Mouse (Mus musculus) hindbrain, embryonic 11.5 days (tissue): ENCODE results near the gene H2al1a. TPM values are rescaled to one million over a fixed set of nuclear protein-coding genes. Genes with fewer than 3 reads are reported as not detected.
A peak's percentile ranks its signal among the peaks of the same experiment; 100 is the strongest.
"Not testable (repeated sequence)": the region's sequence is repeated elsewhere in the genome, so short reads cannot be mapped to it uniquely, and the experiment has no call there.

Experiments
- ATAC-seq: fragments of 200-750 bp; cut with Nextera tagmentation; 2 replicates; pipeline ENCODE4 v1.8.0; 2017; ENCODE audit warnings: mild to moderate bottlenecking, moderate TSS enrichment, moderate library complexity; ENCODE audit not compliant: low FRiP score
- DNase-seq: peaks from one replicate; pipeline ENCODE4 v3.0.0-alpha.2; 2015; ENCODE audit warnings: low spot score
- H3K27ac ChIP-seq: fragments of 300-500 bp; sonication (generic); 2 replicates; pipeline ENCODE4 v1.5.1; 2014; ENCODE audit warnings: mild to moderate bottlenecking, low read depth, low read length
- H3K27me3 ChIP-seq: fragments of 300-500 bp; sonication (generic); 2 replicates; pipeline ENCODE4 v1.6.1; 2014; ENCODE audit warnings: mild to moderate bottlenecking, low read length, moderate library complexity, mixed read lengths; ENCODE audit not compliant: control insufficient read depth, insufficient read depth
- H3K36me3 ChIP-seq: fragments of 300-500 bp; sonication (generic); 2 replicates; pipeline ENCODE4 v1.6.1; 2014; ENCODE audit warnings: mild to moderate bottlenecking, low read length, moderate library complexity, mixed read lengths; ENCODE audit not compliant: control insufficient read depth, insufficient read depth
- H3K4me1 ChIP-seq: fragments of 300-500 bp; sonication (generic); replicated peaks from 2 replicates; pipeline ENCODE4 v1.6.1; 2014; ENCODE audit warnings: low read length, mixed read lengths; ENCODE audit not compliant: control insufficient read depth, insufficient read depth
- H3K4me2 ChIP-seq: fragments of 300-500 bp; sonication (generic); replicated peaks from 2 replicates; pipeline ENCODE4 v1.6.1; 2014; ENCODE audit warnings: mild to moderate bottlenecking, low read depth, low read length
- H3K4me3 ChIP-seq: fragments of 300-500 bp; sonication (generic); 2 replicates; pipeline ENCODE4 v1.5.1; 2014; ENCODE audit warnings: low read depth, low read length
- H3K9ac ChIP-seq: fragments of 300-500 bp; sonication (generic); 2 replicates; pipeline ENCODE4 v1.6.1; 2014; ENCODE audit warnings: low read depth, low read length
- H3K9me3 ChIP-seq: fragments of 300-500 bp; sonication (generic); 2 replicates; pipeline ENCODE4 v1.6.1; 2016; ENCODE audit warnings: low read length; ENCODE audit not compliant: control insufficient read depth
- WGBS: fragments of 180-500 bp; shearing (Covaris S2); extraction: QIAGEN DNeasy Blood & Tissue Kit; methylation state at CpG from one replicate; pipeline ENCODE4 v1.1.7; 2014; 5-methylcytosine and 5-hydroxymethylcytosine counted together
- polyA plus RNA-seq: library from polyadenylated mRNA; unstranded; fragments of >200 nt; fragmentation: Nextera tagmentation; extraction: Ambion mirVana; gene quantifications from 2 replicates; pipeline ENCODE4 v1.2.1, GENCODE M21; 2014

Gene H2al1a
- not detected in 2 replicates for polyA plus RNA-seq

GRCm38 (mm10) chrX:11298957-11299356, at the start of gene H2al1a:
H2al1a (plus strand) TSS chrX:11299257.
- not testable (repeated sequence) for H3K36me3 ChIP-seq, DNase-seq, H3K4me1 ChIP-seq, ATAC-seq, H3K9ac ChIP-seq, H3K4me2 ChIP-seq, H3K9me3 ChIP-seq, H3K27ac ChIP-seq, H3K4me3 ChIP-seq, H3K27me3 ChIP-seq
- WGBS: no CpG with 5 or more reads among the region's 3 CpGs

- no peaks in the 10 kb centered on the region for H3K4me1 ChIP-seq
- no peak for ATAC-seq
- no peak overlapping the region for H3K4me3 ChIP-seq
- 0 out of 2 replicates have a peak, but pooled peaks cover 2% of the 10 kb centered on the region for H3K27me3 ChIP-seq
- no peak overlapping the region for H3K9ac ChIP-seq
- no peak overlapping the region for H3K4me2 ChIP-seq
- WGBS: 23% methylated on average over 12 of the region's 12 CpGs
- H3K27ac ChIP-seq: no peak overlapping the region
- DNase-seq: peak; percentile 9
- H3K9me3 ChIP-seq: no peaks in the 10 kb centered on the region
- H3K36me3 ChIP-seq: no peaks in the 10 kb centered on the region
These were observed 48.9 kb upstream of the H2al1a start for GRCm38 (mm10) chrX:11250155-11250554.

GRCm38 (mm10) chrX:11254062-11254461, 45.0 kb upstream of the H2al1a start:
- no peaks in the 10 kb centered on the region for H3K36me3 ChIP-seq
- H3K4me1 ChIP-seq: no peaks in the 10 kb centered on the region
- H3K27ac ChIP-seq: no peak overlapping the region
- DNase-seq (no peak), ATAC-seq (no peak)
- no peak overlapping the region for H3K9ac ChIP-seq
- WGBS: 84% methylated on average over 5 of the region's 5 CpGs
- no peak overlapping the region for H3K4me2 ChIP-seq
- no peaks in the 10 kb centered on the region for H3K9me3 ChIP-seq
- H3K27me3 ChIP-seq: 0 out of 2 replicates have a peak, but pooled peaks cover 2% of the 10 kb centered on the region
- H3K4me3 ChIP-seq: no peak overlapping the region

- no peak overlapping the region for H3K27ac ChIP-seq
- no peaks in the 10 kb centered on the region for H3K9me3 ChIP-seq
- no peak overlapping the region for H3K9ac ChIP-seq
- 0 out of 2 replicates have a peak, but pooled peaks cover 2% of the 10 kb centered on the region for H3K27me3 ChIP-seq
- no peak overlapping the region for H3K4me2 ChIP-seq
- ATAC-seq (no peak), DNase-seq (no peak)
- H3K4me3 ChIP-seq: no peak overlapping the region
- no peaks in the 10 kb centered on the region for H3K4me1 ChIP-seq
- H3K36me3 ChIP-seq: no peaks in the 10 kb centered on the region
- 64% methylated on average over 11 of the region's 11 CpGs for WGBS
These were observed 44.4 kb upstream of the H2al1a start for GRCm38 (mm10) chrX:11254521-11255207.

- DNase-seq (no peak), ATAC-seq (no peak)
- H3K4me3 ChIP-seq: no peak overlapping the region
- 0 out of 2 replicates have a peak, but pooled peaks cover 2% of the 10 kb centered on the region for H3K27me3 ChIP-seq
- no peak overlapping the region for H3K9ac ChIP-seq
- 63% methylated on average over 8 of the region's 8 CpGs for WGBS
- no peak overlapping the region for H3K4me2 ChIP-seq
- no peaks in the 10 kb centered on the region for H3K36me3 ChIP-seq
- H3K27ac ChIP-seq: no peak overlapping the region
- H3K4me1 ChIP-seq: no peaks in the 10 kb centered on the region
- no peaks in the 10 kb centered on the region for H3K9me3 ChIP-seq
These were observed 43.3 kb upstream of the H2al1a start for GRCm38 (mm10) chrX:11255564-11256360.

- whole genome bisulfite sequencing: 78% methylated on average over 8 of the region's 8 CpGs
- no peaks in the 10 kb centered on the region for H3K27me3 ChIP-seq
These were observed 34.1 kb upstream of the H2al1a start for GRCm38 (mm10) chrX:11264918-11265317.

GRCm38 (mm10) chrX:11267791-11268190, 31.3 kb upstream of the H2al1a start:
- WGBS: 74% methylated on average over 7 of the region's 7 CpGs
- Histone ChIP-seq H3K4me3 (no peak overlapping the region), H3K9me3 (no peaks in the 10 kb centered on the region), H3K9ac (no peak overlapping the region), H3K4me2 (no peak overlapping the region), H3K36me3 (no peaks in the 10 kb centered on the region), H3K27me3 (no peaks in the 10 kb centered on the region), H3K4me1 (no peaks in the 10 kb centered on the region), H3K27ac (no peak overlapping the region)
- no peak for ATAC-seq
- DNase-seq: no peak

More at GRCm38 (mm10) chrX:11264918-11265317, 34.1 kb upstream of the H2al1a start:
- H3K27ac ChIP-seq: no peak overlapping the region
- no peaks in the 10 kb centered on the region for H3K4me1 ChIP-seq
- H3K9me3 ChIP-seq: no peaks in the 10 kb centered on the region
- ATAC-seq (no peak), DNase-seq (no peak)
- no peaks in the 10 kb centered on the region for H3K36me3 ChIP-seq
- H3K4me2 ChIP-seq: no peak overlapping the region
- H3K9ac ChIP-seq: no peak overlapping the region
- no peak overlapping the region for H3K4me3 ChIP-seq

- Histone ChIP-seq H3K36me3 (no peaks in the 10 kb centered on the region), H3K27me3 (no peaks in the 10 kb centered on the region), H3K4me2 (no peak overlapping the region), H3K4me3 (no peak overlapping the region), H3K9ac (no peak overlapping the region), H3K9me3 (no peaks in the 10 kb centered on the region), H3K27ac (no peak overlapping the region), H3K4me1 (no peaks in the 10 kb centered on the region)
- no peak for DNase-seq
- ATAC-seq: no peak
- 91% methylated on average over 3 of the region's 3 CpGs for WGBS
These were observed 30.0 kb upstream of the H2al1a start for GRCm38 (mm10) chrX:11269074-11269473.
